Mouse (Mus musculus) intestine, embryonic 15.5 days (tissue): Measurements from ENCODE around the gene Asb2. TPM values are rescaled to one million over a fixed set of nuclear protein-coding genes. Genes with fewer than 3 reads are reported as not detected.

Experiments
- ATAC-seq: fragments of 200-750 bp; cut with Nextera tagmentation; 2 replicates; pipeline ENCODE4 v1.8.0; 2017; ENCODE audit warnings: moderate TSS enrichment, moderate library complexity
- H3K27ac ChIP-seq: fragments of 300-500 bp; sonication (generic); 2 replicates; pipeline ENCODE4 v1.5.1; 2015; ENCODE audit warnings: mild to moderate bottlenecking, inconsistent platforms
- H3K27me3 ChIP-seq: fragments of 300-500 bp; sonication (generic); replicated peaks from 2 replicates; pipeline ENCODE4 v1.6.1; 2015; ENCODE audit warnings: inconsistent platforms
- H3K36me3 ChIP-seq: fragments of 300-500 bp; sonication (generic); 2 replicates; pipeline ENCODE4 v1.6.1; 2015; ENCODE audit warnings: inconsistent platforms
- H3K4me1 ChIP-seq: fragments of 300-500 bp; sonication (generic); replicated peaks from 2 replicates; pipeline ENCODE4 v1.6.1; 2015; ENCODE audit warnings: inconsistent platforms
- H3K4me2 ChIP-seq: fragments of 300-500 bp; sonication (generic); replicated peaks from 2 replicates; pipeline ENCODE4 v1.6.1; 2015; ENCODE audit warnings: mild to moderate bottlenecking, inconsistent platforms
- H3K4me3 ChIP-seq: fragments of 300-500 bp; sonication (generic); replicated peaks from 2 replicates; pipeline ENCODE4 v1.5.1; 2015; ENCODE audit warnings: inconsistent platforms
- H3K9ac ChIP-seq: fragments of 300-500 bp; sonication (generic); 2 replicates; pipeline ENCODE4 v1.6.1; 2015; ENCODE audit warnings: inconsistent platforms
- H3K9me3 ChIP-seq: fragments of 300-500 bp; sonication (generic); 2 replicates; pipeline ENCODE4 v1.6.1; 2016; ENCODE audit warnings: inconsistent platforms
- WGBS: fragments of 180-500 bp; shearing (Covaris S2); methylation state at CpG from one replicate; pipeline ENCODE4 v1.1.7; 2015; 5-methylcytosine and 5-hydroxymethylcytosine counted together
- polyA plus RNA-seq: library from polyadenylated mRNA; unstranded; fragments of >200 nt; fragmentation: Nextera tagmentation; extraction: Ambion mirVana; gene quantifications from 2 replicates; pipeline ENCODE4 v1.2.1, GENCODE M21; 2015

Asb2 gene
- 16.5 and 17.9 TPM in 2 replicates for polyA plus RNA-seq

GRCm38 (mm10) chr12:103355746-103356414, at the start of gene Asb2:
TSS of gene Asb2 (minus strand) at chr12:103356001.
- Histone ChIP-seq H3K36me3 (no peaks in the 10 kb centered on the region), H3K4me2 (peak within 1 kb of the TSS; percentile 38; the same call in 1 of the 2 replicates), H3K9ac (no peak within 1 kb of the TSS), H3K9me3 (no peaks in the 10 kb centered on the region), H3K4me3 (peak within 1 kb of the TSS; percentile 14; the same call in 1 of the 2 replicates), H3K27ac (peak within 1 kb of the TSS; percentile 36; the same call in 1 of the 2 replicates), H3K4me1 (no peaks in the 10 kb centered on the region), H3K27me3 (no peaks in the 10 kb centered on the region)
- 56% methylated on average over 14 of the region's 14 CpGs for WGBS
- ATAC-seq, result peak; percentile 61; the same call in 1 of the 2 replicates

- WGBS, result 87% methylated on average over 18 of the region's 18 CpGs
- Histone ChIP-seq H3K9me3 (no peaks in the 10 kb centered on the region), H3K4me2 (no peak overlapping the region), H3K36me3 (peaks cover 24% of the 10 kb centered on the region), H3K4me1 (no peaks in the 10 kb centered on the region), H3K27me3 (no peaks in the 10 kb centered on the region), H3K9ac (no peak overlapping the region), H3K27ac (no peak overlapping the region), H3K4me3 (no peak overlapping the region)
- ATAC-seq, result no peak
These were observed 48.3 kb upstream of the Asb2 start for GRCm38 (mm10) chr12:103404131-103404530.

GRCm38 (mm10) chr12:103396751-103397150, 41.0 kb upstream of the Asb2 start:
- H3K27me3 ChIP-seq, result no peaks in the 10 kb centered on the region
- H3K36me3 ChIP-seq, result no peaks in the 10 kb centered on the region
- no peak overlapping the region for H3K4me2 ChIP-seq
- no peak overlapping the region for H3K4me3 ChIP-seq
- no peaks in the 10 kb centered on the region for H3K9me3 ChIP-seq
- no peak overlapping the region for H3K27ac ChIP-seq
- ATAC-seq, result no peak
- no peak overlapping the region for H3K9ac ChIP-seq
- no peaks in the 10 kb centered on the region for H3K4me1 ChIP-seq
- WGBS, result 81% methylated on average over 7 of the region's 7 CpGs

GRCm38 (mm10) chr12:103395486-103396275, 39.9 kb upstream of the Asb2 start:
- 65% methylated on average over 12 of the region's 12 CpGs for WGBS
- Histone ChIP-seq H3K9ac (no peak overlapping the region), H3K4me2 (no peak overlapping the region), H3K9me3 (no peaks in the 10 kb centered on the region), H3K4me3 (no peak overlapping the region), H3K27ac (no peak overlapping the region), H3K36me3 (no peaks in the 10 kb centered on the region), H3K27me3 (no peaks in the 10 kb centered on the region), H3K4me1 (no peaks in the 10 kb centered on the region)
- ATAC-seq, result no peak

- no peaks in the 10 kb centered on the region for H3K27me3 ChIP-seq
- H3K4me1 ChIP-seq, result 0 out of 2 replicates have a peak, but pooled peaks cover 7% of the 10 kb centered on the region
- no peak overlapping the region for H3K9ac ChIP-seq
- H3K4me3 ChIP-seq, result no peak overlapping the region
- ATAC-seq, result peak; percentile 41; the same call in 1 of the 2 replicates
- no peak overlapping the region for H3K4me2 ChIP-seq
- no peak overlapping the region for H3K27ac ChIP-seq
- no peaks in the 10 kb centered on the region for H3K9me3 ChIP-seq
- H3K36me3 ChIP-seq, result no peaks in the 10 kb centered on the region
- 33% methylated on average over 6 of the region's 6 CpGs for WGBS
These were observed 37.7 kb upstream of the Asb2 start for GRCm38 (mm10) chr12:103393528-103393927.

- WGBS, result 70% methylated on average over 7 of the region's 7 CpGs
- Histone ChIP-seq H3K36me3 (no peaks in the 10 kb centered on the region), H3K27me3 (no peaks in the 10 kb centered on the region), H3K9ac (no peak overlapping the region), H3K4me2 (no peak overlapping the region), H3K4me3 (no peak overlapping the region), H3K27ac (no peak overlapping the region), H3K9me3 (no peaks in the 10 kb centered on the region), H3K4me1 (0 out of 2 replicates have a peak, but pooled peaks cover 7% of the 10 kb centered on the region)
- ATAC-seq, result no peak
These were observed 35.3 kb upstream of the Asb2 start for GRCm38 (mm10) chr12:103391098-103391497.

GRCm38 (mm10) chr12:103389982-103390381, 34.2 kb upstream of the Asb2 start:
- ATAC-seq, result no peak
- 76% methylated on average over 3 of the region's 4 CpGs for WGBS
- no peaks in the 10 kb centered on the region for H3K9me3 ChIP-seq
- H3K27ac ChIP-seq, result no peak overlapping the region
- no peak overlapping the region for H3K9ac ChIP-seq
- H3K4me3 ChIP-seq, result no peak overlapping the region
- H3K36me3 ChIP-seq, result no peaks in the 10 kb centered on the region
- H3K4me2 ChIP-seq, result no peak overlapping the region
- no peaks in the 10 kb centered on the region for H3K27me3 ChIP-seq
- H3K4me1 ChIP-seq, result 0 out of 2 replicates have a peak, but pooled peaks cover 7% of the 10 kb centered on the region

- Histone ChIP-seq H3K27ac (no peak overlapping the region), H3K27me3 (no peaks in the 10 kb centered on the region), H3K9ac (peak overlapping the region; percentile 95; the same call in 1 of the 2 replicates), H3K4me2 (peak overlapping the region; percentile 88), H3K4me1 (0 out of 2 replicates have a peak, but pooled peaks cover 7% of the 10 kb centered on the region), H3K36me3 (no peaks in the 10 kb centered on the region), H3K9me3 (no peaks in the 10 kb centered on the region), H3K4me3 (peak overlapping the region; percentile 87)
- no peak for ATAC-seq
- WGBS, result 63% methylated on average over 2 of the region's 2 CpGs
These were observed 33.5 kb upstream of the Asb2 start for GRCm38 (mm10) chr12:103389348-103389727.

GRCm38 (mm10) chr12:103388505-103389347, 32.9 kb upstream of the Asb2 start, which contains the start of gene Otub2:
TSS of gene Otub2 (plus strand) at chr12:103388682.
- peak within 1 kb of the TSS; percentile 87 for H3K4me3 ChIP-seq
- H3K4me2 ChIP-seq, result peak within 1 kb of the TSS; percentile 88
- ATAC-seq, result peak; percentile 99
- no peaks in the 10 kb centered on the region for H3K27me3 ChIP-seq
- under 1% methylated on average over 57 of the region's 58 CpGs for WGBS
- H3K9ac ChIP-seq, result peak within 1 kb of the TSS; percentile 95
- no peaks in the 10 kb centered on the region for H3K9me3 ChIP-seq
- H3K36me3 ChIP-seq, result no peaks in the 10 kb centered on the region
- H3K27ac ChIP-seq, result no peak within 1 kb of the TSS
- H3K4me1 ChIP-seq, result 0 out of 2 replicates have a peak, but pooled peaks cover 7% of the 10 kb centered on the region

GRCm38 (mm10) chr12:103380226-103380625, 24.4 kb upstream of the Asb2 start:
- no peaks in the 10 kb centered on the region for H3K36me3 ChIP-seq
- H3K27ac ChIP-seq, result no peak overlapping the region
- no peak for ATAC-seq
- no peak overlapping the region for H3K4me2 ChIP-seq
- no peaks in the 10 kb centered on the region for H3K9me3 ChIP-seq
- H3K4me3 ChIP-seq, result no peak overlapping the region
- H3K27me3 ChIP-seq, result no peaks in the 10 kb centered on the region
- WGBS, result 80% methylated on average over 4 of the region's 4 CpGs
- no peak overlapping the region for H3K9ac ChIP-seq
- H3K4me1 ChIP-seq, result no peaks in the 10 kb centered on the region

- H3K27ac ChIP-seq, result no peak overlapping the region
- WGBS, result 59% methylated on average over 3 of the region's 4 CpGs
- no peaks in the 10 kb centered on the region for H3K27me3 ChIP-seq
- H3K4me2 ChIP-seq, result no peak overlapping the region
- H3K9ac ChIP-seq, result no peak overlapping the region
- H3K4me3 ChIP-seq, result no peak overlapping the region
- no peaks in the 10 kb centered on the region for H3K36me3 ChIP-seq
- no peak for ATAC-seq
- no peaks in the 10 kb centered on the region for H3K9me3 ChIP-seq
- H3K4me1 ChIP-seq, result no peaks in the 10 kb centered on the region
These were observed 21.0 kb upstream of the Asb2 start for GRCm38 (mm10) chr12:103376774-103377173.

GRCm38 (mm10) chr12:103376124-103376523, 20.3 kb upstream of the Asb2 start:
- no peaks in the 10 kb centered on the region for H3K9me3 ChIP-seq
- no peaks in the 10 kb centered on the region for H3K36me3 ChIP-seq
- no peak for ATAC-seq
- no peaks in the 10 kb centered on the region for H3K4me1 ChIP-seq
- H3K4me2 ChIP-seq, result no peak overlapping the region
- no peak overlapping the region for H3K4me3 ChIP-seq
- H3K27ac ChIP-seq, result no peak overlapping the region
- H3K9ac ChIP-seq, result no peak overlapping the region
- 65% methylated on average over 5 of the region's 5 CpGs for WGBS
- no peaks in the 10 kb centered on the region for H3K27me3 ChIP-seq
